Mouse (Mus musculus) c-Kit-positive CD71-negative TER-119-negative erythroid progenitor cells, embryonic 14.5 days (primary cell): ENCODE results near the gene Gpx6.
A peak's percentile ranks its signal among the peaks of the same experiment; 100 is the strongest.

Experiments used
- DNase-seq: peaks from one replicate; pipeline ENCODE4 v3.0.0-alpha.2; 2013; ENCODE audit warnings: low read depth

The Gpx6 gene

DNA sequence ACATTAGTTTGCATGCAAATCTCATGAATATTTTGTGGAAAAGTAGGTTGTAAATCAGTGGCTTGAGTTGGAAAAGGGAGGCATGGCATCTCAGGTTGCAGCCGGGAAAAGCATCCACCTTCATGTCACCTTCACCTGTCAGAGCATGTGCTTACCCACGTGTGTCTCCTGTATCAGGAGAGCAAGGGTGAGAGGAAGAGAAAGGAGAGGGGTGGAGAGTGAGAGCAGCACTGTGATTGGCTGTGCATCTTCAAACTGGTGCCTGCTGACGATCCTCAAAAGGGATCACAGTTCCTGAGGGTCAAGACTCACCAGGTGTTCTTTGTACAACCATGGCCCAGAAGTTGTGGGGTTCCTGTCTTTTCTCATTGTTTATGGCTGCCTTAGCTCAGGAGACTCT lies at the start of gene Gpx6:
Gene Gpx6 (plus strand): TSS at position 200 of the 400 bp plus-strand sequence.
- no peak for DNase-seq

DNA sequence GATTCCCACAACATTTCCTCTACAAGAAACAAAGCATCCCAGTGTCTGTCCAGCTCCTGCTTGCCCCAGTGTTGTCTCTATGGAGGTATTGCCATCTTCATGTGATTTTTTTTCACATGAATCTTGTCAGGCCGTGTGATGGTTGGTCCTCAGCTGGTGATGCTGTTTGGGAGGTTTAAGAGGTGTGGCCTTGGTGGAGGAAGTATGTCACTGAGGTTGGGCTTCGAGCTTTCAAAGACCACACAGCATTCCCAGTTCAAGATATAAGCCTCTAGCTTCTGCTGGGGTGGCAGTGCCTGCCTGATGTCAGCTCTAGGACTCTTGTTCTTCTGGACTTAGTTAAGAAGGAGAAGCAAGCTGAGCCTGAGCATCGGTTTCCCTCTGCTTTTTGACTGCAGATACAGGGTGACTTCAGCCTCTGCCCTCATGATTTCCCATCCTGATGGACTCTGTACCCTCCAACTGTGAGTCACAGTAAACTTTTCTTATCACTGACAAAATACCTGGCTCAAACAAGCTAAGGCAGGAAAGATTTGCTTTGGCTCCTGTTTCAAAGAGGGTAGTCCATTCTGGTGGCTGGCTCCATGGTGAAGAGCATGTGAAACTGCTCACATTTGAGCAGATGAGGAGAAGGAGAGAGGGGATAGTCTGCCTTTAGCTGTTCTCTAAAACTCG lies 49.0 kb upstream of the Gpx6 start:
- DNase-seq, result no peak

DNA sequence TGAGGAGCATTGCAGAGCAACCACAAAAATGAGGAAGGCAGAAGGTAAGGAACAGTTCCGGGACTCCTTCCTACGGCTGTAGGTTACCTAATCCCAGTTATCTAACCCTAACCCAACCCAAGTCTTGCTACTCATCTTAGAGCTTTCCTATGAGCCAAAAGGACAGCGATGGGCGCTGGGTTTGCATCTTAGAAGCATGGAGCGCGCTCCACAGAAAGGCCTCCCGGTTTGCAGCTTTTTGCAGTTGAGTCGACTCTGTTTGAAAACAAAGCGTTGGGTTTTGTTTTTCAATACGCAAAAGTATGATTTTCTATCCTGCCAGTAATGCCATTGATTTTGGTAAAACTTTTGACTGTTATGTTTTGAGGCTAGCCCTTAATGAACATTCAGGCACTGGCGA lies 48.0 kb upstream of the Gpx6 start:
- DNase-seq, result no peak

DNA sequence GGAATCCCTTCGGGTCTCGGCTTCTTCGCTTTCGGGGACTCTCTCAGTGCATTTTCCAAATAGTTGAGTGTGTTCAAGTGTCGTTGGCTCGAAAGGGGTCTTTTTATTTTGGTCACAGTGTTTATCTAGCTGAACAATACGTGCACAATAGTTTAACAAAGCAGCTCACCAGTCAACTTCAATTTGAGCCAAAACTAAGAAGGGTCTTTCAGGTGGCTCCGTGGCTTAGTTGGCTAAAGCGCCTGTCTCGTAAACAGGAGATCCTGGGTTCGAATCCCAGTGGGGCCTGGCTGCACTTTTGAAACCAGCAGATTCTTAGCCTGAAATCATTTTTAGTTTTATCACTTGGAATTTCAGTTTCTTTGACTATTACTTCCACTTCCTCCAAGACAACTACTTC lies 47.6 kb upstream of the Gpx6 start:
- DNase-seq, result peak; percentile 62

DNA sequence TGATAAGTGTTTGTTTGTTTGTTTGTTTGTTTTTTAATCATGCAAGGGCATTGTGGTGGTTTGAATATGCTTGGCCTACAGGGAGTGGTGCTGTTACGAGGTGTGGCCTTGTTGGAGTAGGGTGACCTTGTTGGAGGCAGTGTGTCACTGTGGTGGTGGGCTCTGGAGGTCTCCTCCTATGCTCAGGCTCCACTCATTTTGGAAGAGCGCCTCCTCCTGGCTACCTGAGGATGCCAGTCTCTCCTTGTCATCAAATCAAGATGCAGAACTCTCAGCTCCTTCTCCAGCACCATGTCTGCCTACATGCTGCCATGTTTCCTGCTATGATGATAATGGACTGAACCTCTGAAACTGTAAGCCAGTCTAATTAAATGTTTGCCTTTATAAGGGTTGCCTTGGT lies 46.2 kb upstream of the Gpx6 start:
- no peak for DNase-seq

DNA sequence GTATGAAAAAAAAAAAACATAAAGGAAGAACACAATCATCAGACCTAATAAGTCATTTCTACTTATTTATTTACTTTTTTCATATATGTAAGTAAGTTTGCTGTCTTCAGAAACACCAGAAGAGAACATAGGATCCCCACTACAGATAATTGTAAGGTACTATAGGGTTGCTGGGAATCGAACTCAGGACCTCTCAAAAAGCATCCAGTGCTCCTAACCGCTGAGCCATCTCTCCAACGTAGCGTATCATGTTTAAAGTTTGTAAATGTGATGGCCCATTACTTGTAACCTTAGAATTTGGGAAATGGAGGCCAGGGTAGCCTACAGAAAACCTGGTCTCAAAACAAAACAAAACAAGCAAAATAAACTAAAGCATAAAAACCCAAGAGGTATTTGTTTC lies 44.4 kb upstream of the Gpx6 start:
- no peak for DNase-seq

DNA sequence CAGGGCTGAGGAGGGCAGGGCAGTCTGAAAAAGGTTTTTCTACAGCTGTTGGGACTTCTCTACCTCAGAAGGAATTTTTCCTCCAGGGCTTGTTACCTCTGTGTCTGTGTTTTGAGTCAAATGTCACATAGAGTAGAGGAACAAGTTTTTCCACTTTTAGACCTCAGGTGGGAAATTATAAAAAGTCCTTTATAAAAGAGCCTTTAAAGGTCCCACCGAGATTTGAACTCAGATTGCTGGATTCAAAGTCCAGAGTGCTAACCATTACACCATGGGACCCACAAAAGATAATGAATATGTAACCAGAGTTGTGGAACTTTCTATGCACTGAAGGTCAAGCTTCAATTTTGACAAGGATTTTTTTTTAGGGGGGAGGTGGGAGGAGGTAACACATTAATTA lies 43.7 kb upstream of the Gpx6 start:
- DNase-seq, result no peak

DNA sequence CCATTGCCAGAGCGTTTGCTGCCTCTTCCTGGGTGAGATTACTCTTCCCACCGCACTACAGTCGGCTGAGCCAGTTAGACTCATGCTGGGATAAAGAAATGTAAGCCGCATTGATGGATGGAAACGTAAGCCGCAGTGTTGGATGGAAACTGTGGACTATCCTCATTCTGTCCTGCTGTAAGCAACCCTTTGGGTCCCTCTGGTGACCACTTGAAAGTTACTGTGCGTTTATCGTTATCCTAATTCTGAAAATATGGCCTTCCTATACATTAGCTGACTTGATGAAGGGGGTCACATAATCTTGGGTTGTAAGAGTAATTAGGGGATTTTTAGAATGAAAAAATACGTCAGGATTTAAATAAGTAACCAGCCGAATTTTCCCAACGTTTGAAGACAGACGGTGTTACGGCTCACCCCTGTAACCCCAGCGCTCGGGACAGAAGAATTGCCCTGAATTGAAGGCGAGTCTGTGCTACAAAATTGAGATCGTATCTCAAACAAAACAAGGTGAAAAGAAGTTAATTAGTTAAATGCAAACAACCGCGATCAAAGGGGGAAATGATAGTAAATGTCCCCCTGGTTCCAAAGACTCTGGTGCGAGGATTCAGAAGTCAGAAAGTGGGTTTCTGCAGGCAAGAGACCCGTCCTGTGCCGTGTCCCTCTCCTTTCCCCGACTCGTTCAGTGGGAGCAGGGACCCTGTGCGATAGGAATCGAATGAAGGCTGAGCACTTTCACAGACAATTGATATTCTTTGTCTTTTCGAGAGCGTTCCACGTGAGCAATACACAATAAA lies 36.7 kb upstream of the Gpx6 start:
- DNase-seq, result no peak

DNA sequence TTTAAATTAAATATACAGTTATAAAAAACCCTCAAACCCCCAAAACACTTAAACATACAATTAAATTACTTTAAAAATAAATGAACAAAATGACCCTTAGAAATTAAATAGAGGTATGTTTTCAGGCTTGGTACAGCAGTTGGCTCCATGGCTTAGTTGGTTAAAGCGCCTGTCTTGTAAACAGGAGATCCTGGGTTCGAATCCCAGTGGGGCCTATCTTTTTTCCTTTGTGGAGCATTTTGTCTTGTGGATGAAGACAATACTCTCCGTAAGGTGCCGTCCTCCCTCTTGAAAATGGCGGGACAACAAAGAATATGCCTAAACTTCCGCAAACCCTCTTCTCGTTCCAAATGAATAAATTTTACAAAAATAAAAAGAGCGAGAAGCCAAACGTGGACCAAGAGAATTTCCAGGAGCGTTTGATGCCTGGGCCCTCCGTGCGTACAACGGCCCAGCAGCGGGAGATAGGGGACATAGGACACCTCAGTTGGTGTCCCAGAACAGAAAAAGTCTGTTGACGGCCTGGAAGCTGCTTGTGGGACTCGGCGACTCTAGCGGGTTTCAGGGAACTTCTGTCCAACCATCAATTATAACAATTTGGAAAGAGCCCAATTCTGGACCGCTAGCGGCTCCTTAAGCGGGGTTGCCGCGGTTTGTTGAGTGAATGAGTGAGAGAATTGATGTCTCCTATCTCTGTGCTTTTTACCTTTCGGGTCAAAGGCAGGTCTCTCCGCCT lies 35.9 kb upstream of the Gpx6 start:
- DNase-seq, result peak; percentile 80

DNA sequence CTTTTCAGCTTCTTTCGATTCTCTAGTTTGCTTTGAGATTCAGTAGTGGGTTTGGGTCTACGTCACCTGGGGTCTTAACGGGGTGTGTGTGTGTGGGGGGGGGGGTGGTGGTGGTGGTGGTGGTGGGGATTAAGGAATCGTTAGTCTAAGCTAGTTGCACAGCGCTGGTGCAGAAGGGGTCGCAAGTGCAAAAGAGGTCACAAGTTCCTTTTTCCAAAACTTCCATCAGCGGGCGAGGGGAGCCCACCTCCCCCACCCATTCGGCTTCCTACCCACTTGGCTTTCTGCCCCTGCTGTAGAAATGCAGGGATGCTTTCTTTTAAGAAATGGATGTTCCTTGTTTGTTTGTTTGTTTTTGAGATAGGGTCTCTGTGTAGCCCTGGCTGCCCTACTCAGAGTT lies 35.4 kb upstream of the Gpx6 start:
- DNase-seq, result no peak

DNA sequence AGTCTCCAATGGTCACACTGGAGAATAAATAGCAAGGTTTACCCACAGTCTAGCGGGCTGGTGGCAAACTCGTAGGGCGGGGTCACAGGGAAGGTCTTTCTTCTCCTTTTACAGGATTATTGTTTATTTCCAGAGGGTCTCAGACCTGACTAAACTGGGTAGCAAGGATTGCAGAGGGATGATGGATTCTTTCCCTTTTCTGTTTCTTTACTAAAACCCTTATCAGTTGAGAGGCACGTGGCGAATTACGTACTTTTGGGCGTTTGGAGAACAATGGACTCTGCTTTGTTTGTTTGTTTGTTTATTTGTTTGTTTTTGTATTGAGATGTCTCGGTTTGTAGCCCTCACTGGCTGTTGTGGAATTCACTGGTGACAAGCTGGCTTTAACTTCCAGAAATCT lies 32.8 kb upstream of the Gpx6 start:
- no peak for DNase-seq

DNA sequence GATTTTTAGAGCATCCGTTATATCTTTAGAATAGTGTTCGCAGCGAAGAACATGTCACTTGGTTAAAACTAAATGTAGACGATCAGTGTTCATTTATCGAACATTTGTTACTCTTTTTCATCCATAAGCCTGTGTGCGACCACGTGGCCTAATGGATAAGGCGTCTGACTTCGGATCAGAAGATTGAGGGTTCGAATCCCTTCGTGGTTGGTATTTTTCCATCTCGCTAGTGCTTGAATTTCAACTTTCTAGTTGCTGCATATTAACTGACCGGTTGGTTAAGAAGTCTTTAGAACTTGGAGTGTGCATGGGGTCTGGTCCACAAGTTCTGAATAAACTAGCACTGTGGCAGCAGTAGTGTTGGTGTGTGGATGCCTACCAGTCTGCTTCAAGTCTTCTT lies 32.4 kb upstream of the Gpx6 start:
- DNase-seq, result peak; percentile 76

DNA sequence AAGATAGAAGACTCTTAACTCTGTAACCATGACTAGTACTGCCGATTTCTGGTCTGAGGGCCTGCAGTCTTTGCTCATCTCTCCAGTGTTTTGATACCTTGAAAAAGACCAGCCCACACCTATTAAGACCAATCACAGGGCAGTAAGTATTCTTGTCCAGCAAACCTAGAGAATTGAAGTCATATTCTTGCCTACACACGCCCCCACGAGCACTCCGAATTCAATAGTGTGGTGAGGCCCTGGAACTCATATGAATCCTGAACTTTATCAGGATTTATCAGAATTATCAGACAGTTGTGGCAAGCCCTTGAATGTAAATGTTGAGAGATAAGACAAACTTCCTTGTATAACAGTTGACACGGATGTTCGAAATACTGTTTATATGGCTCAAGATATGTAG lies 19.3 kb upstream of the Gpx6 start, which contains the start of gene Gpx5:
Gene Gpx5 (minus strand): TSS at position 101 of the 400 bp plus-strand sequence.
- DNase-seq, result no peak

DNA sequence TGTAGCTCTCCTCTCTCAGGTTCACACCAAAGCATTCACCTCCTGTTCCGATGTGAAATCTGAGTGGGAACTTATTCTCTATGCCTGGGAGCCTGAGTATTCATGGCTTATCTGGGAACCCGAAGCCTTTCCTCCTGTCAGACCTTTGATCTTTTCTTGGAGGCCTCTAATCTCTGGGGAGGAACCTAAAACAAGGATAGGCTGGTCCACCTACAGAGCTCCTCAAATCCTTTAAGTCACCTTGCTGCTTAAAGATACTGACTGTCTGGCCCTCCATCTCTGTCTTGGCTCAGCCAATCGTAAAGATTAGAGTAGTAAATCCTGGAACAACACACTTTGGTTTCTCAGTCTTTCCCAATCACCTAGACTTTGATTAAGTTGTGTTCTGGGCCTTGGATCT lies 13.4 kb upstream of the Gpx6 start:
- DNase-seq, result no peak

DNA sequence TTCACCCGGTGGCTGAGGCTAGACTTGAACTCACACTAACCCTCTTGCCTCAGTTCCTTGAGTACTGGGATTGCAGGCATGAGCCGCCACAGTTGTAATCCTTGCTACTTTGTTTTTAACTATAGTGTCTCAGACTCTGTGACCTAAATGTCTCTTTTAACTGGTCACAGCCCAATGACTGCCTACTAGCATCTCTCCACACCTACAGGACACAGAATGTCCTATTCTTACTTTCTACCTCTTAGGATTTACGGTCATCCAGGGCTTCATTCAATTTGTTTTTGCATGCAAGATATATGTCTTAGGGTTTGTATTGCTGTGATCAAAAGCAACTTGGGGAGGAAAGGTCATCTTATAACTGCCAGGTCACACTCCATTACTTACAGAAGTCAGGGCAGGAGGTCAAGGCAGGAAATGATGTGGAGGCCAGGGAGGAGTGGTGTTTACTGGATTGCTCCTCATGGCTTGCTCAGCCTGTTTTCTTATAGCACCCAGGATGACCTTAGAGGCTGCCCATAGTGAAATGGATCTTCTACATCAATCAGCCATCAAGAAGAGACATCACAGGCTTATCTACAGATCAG lies 7.3 kb upstream of the Gpx6 start:
- DNase-seq, result no peak

DNA sequence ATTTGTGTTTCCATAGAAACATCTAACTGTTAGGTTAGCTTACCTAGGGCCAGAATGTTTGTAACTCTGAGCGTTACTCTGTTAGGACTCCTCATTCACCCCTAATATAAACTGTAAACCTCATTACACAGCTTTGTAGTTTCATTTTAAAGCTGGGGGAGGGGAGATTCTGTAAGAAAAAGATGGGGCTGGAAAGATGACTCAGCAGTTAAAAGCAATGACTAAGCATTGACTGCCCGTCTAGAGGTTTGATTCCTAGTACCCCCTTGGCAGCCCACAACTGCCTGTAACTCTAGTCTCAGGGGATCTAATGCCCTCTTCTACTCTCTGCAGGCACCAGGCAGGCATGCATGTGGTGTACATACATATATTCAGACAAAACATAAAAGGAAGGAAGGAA lies 2.1 kb upstream of the Gpx6 start:
- DNase-seq, result no peak

DNA sequence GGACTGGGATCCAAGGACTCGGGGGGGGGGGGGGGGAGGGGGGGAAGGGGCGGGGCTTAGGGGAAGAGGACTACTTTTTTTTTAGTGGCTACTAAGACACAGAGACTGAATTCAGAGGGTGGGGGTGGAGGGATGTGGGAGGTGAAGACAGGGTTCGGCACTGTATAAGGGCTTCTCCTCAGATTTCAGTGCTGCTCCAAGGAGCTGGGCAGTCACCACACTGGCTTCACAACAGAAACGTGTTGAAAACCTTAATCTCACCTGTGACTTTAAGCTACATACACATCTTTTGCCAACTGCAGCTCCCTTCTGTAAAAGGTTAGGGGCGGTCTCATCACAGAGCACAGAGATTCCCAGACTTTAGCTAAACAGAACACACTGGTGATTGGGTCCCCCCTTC lies 929 bp downstream of the Gpx6 start:
- DNase-seq, result no peak

DNA sequence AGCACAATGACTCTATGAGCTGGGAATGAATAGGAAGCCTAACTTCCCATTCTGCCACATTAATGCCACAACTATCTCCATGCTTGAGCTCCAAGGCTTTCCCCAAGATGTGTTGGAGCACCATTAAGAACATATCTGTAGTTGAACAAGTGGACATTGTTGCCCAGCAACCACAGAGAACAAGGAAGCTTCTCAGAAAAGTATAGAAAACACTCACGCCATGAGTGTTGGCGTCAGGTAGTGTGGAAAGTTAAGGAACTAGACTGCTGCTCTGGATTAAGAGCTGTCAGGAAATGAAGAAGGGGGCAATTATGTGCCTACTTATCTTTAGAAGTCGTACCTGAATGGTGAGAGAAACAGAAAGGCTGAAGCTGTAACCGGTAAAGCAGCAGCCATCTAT lies 2.0 kb downstream of the Gpx6 start:
- DNase-seq, result no peak

DNA sequence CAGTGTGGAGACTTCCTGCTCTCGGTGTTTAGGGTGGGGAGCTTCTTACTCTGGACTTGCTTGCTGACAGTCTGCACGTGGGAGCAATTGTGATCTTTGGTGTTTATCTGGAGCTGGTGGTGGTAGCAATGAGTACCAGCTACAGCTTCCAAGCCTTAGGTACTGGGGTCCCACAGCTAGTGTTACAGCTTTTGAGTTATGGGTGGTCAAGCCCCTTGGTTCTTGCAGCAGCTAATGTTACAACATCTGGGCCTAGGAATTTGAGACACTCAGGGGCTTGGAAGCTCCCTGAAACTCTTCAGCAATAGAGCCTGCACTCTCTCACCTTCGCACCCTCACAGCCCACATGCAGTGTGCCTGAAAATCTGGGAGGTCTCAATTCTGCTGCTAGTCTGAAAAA lies 8.3 kb downstream of the Gpx6 start:
- no peak for DNase-seq

DNA sequence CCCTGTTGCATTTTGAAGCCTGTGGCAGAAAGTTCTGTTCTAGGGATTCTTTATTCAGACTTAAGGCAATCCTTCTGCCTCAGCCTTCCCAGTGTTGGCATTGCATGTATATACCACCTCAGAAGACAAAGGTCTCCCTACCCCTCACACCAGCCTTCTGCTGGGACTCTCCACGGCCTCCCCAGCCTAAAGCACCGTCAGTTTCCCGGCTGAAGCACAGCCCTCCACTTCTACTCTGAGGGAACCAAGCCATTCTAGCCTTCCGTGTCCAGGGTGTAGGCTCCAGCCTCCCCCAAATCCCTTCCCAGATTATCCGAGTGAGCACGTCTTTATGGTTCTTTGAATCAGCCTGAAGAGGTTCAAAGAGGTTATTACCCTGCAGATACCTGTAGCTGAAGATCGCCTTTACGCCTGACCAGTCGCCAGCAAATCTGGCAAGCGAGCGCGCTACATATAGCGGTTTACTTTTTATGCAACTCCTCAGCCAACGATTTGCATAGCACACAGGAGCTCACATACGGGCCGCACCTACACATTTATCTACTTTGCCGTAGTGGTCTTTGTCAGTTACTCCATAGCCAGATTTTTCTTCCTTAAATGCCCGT lies 10.1 kb downstream of the Gpx6 start:
- no peak for DNase-seq

DNA sequence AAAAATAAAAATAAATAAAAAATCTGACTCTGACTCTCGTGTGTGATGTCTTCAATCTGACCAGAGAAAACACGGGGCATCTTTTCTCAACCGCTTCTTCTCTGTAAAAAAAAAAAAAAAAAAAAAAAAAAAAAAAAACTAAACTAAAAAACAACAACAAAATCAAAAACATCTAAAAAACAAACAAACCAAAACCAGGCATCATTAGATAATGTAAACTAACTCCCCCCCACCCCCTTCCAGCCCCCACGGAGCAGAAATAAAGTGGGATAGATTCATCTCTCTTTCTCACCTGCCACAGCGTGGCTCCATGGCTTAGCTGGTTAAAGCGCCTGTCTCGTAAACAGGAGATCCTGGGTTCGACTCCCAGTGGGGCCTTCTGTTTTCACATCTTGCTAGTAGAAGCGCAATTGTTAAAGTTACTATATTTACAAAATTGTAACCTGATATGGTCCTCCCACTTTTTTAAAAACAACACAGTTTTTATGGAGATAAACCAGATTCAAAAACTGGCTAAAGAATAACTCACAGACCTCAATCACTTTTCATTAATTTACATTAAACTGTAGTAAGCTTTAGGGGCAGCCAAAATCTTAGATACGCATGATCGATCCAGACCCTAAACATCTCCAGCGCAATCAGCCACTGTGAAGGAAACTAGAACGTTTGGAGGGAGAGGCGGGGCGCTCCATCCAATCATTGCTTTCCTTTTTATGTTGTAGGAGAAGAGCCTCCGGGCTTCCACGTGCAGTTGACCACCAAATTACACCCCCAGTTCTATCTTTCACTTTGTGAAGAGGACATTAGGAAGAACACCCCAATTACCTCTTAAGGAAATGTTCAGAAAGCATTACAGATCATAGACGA lies 10.8 kb downstream of the Gpx6 start:
- DNase-seq, result no peak
